Mouse (Mus musculus): ENCODE results near the gene Ccdc92. TPM values are rescaled to one million over a fixed set of nuclear protein-coding genes. Genes with fewer than 3 reads are reported as not detected.

Ccdc92 gene
- total and polyA plus RNA-seq, 3 experiments, result 7.6 to 467 (median 40.3) TPM

DNA sequence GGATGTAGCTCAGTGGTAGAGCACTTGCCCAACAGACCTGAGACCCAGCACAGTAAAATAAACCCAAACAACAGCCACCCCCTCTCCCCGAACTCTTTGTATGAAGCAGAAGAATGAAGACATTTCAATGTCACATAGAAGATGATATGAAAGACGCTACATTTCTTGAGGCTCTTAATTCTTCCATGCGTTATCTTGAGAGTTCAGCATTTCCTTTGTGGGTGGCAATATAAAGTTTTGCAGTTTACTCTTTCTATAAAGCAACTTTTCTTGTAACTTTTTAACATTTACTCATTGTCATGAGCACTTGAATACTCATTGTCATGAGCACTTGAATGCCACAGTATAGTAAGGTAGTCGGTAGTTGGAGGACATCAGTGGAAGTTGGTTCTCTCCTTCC lies 8.0 kb downstream of the Ccdc92 start:
- TF ChIP-seq NRF1 (IDR thresholded peaks at IDR 0.05; ENCODE audit: insufficient read depth, low read depth, low read length, poor library complexity, severe bottlenecking) (no peak), HCFC1 (IDR thresholded peaks at IDR 0.05; ENCODE audit: low read depth, low read length) (no peak), POLR2AphosphoS2 (IDR thresholded peaks at IDR 0.05; ENCODE audit: low read length) (no peak), ZC3H11A (IDR thresholded peaks at IDR 0.05; ENCODE audit: low read depth, low read length) (no peak), MYC (IDR thresholded peaks at IDR 0.05; ENCODE audit: low read depth, low read length) (no peak), TBP (IDR thresholded peaks at IDR 0.05; ENCODE audit: low read depth, low read length) (0 out of 2 replicates have a peak, but pooled peaks have one; percentile 3), CTCF (IDR thresholded peaks at IDR 0.05 in 2 of 3, conservative IDR thresholded peaks at IDR 0.05 in 1 of 3; ENCODE audit: control insufficient read depth in 1 of 3, insufficient read depth in 1 of 3, low read depth in 2 of 3, low read length in 3 of 3, poor library complexity in 1 of 3, severe bottlenecking in 1 of 3) (no peak), GATA1 (IDR thresholded peaks at IDR 0.05; ENCODE audit: low read depth, low read length) (peak; percentile 53), TAL1 (IDR thresholded peaks at IDR 0.05; ENCODE audit: low read length) (peak; percentile 55), RAD21 (IDR thresholded peaks at IDR 0.05; ENCODE audit: low read depth, low read length) (no peak), BHLHE40 (IDR thresholded peaks at IDR 0.05; ENCODE audit: borderline replicate concordance, low read depth, low read length) (no peak), CHD2 (IDR thresholded peaks at IDR 0.05; ENCODE audit: low read length) (no peak), NELFE (IDR thresholded peaks at IDR 0.05; ENCODE audit: low read depth, low read length) (no peak), TCF12 (IDR thresholded peaks at IDR 0.05; ENCODE audit: low read depth, low read length) (peak; percentile 63; the same call in 1 of the 2 replicates), EP300 (IDR thresholded peaks at IDR 0.05; ENCODE audit: low read depth in 1 of 2, low read length in 2 of 2) (peak; percentile 32 to 45; a peak in 2 of 4 replicates)
- Histone ChIP-seq H3K9ac (ENCODE audit: control insufficient read depth, low read depth, low read length, poor library complexity, severe bottlenecking) (no peak overlapping the region), H3K27ac (ENCODE audit: control insufficient read depth, low read depth, low read length) (peak overlapping the region; percentile 52), H3K9me3 (replicated peaks; ENCODE audit: insufficient read depth, low read length) (no peaks in the 10 kb centered on the region), H3K4me1 (ENCODE audit: control insufficient read depth in 1 of 2, insufficient read depth in 2 of 2, low read length in 2 of 2) (peaks cover 9 to 21% of the 10 kb centered on the region in 2 experiments), H3K79me2 (ENCODE audit: control insufficient read depth, insufficient read depth, low read length, poor library complexity) (no peaks in the 10 kb centered on the region), H3K36me3 (ENCODE audit: control insufficient read depth in 1 of 2, insufficient read depth in 2 of 2, low read length in 2 of 2) (peaks cover 2 to 18% of the 10 kb centered on the region in 2 experiments; a peak in 3 of 4 replicates), H3K4me3 (ENCODE audit: control insufficient read depth in 1 of 2, insufficient read depth in 1 of 2, low read depth in 2 of 2, low read length in 2 of 2) (peak overlapping the region in 1 of 2 experiments; percentile 33; a peak in 2 of 4 replicates), H3K27me3 (ENCODE audit: control insufficient read depth in 1 of 2, insufficient read depth in 2 of 2, low read length in 2 of 2) (no peaks in the 10 kb centered on the region)
- DNase-seq (ENCODE audit: low read depth, low spot score), result peak; percentile 39

DNA sequence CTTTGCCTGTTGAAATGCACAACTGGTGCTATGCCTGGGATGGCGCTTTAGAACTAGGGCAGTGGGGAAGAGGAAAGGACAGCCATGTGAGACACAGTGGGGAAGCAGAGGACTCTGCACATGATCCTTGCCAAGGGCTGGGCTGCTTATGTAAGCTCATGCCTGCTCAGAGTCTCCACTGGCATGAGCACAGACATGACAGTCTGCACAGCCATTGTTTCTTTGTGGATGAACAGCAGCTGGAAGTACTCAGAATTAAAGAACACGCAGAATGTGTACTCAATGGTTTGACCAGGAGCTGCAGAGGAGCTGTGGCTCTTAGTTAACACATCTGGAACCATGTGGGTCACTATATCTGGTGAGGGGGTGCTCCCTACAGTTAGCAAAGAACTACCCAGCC lies 9.1 kb downstream of the Ccdc92 start:
- Histone ChIP-seq H3K9me3 (replicated peaks; ENCODE audit: insufficient read depth, low read length) (no peaks in the 10 kb centered on the region), H3K27me3 (ENCODE audit: control insufficient read depth in 1 of 2, insufficient read depth in 2 of 2, low read length in 2 of 2) (no peaks in the 10 kb centered on the region), H3K27ac (ENCODE audit: control insufficient read depth, low read depth, low read length) (no peak overlapping the region), H3K9ac (ENCODE audit: control insufficient read depth, low read depth, low read length, poor library complexity, severe bottlenecking) (no peak overlapping the region), H3K79me2 (ENCODE audit: control insufficient read depth, insufficient read depth, low read length, poor library complexity) (no peaks in the 10 kb centered on the region), H3K36me3 (ENCODE audit: control insufficient read depth in 1 of 2, insufficient read depth in 2 of 2, low read length in 2 of 2) (peaks cover 2 to 26% of the 10 kb centered on the region in 2 experiments; a peak in 3 of 4 replicates), H3K4me1 (ENCODE audit: control insufficient read depth in 1 of 2, insufficient read depth in 2 of 2, low read length in 2 of 2) (peaks cover 11 to 28% of the 10 kb centered on the region in 2 experiments), H3K4me3 (ENCODE audit: control insufficient read depth in 1 of 2, insufficient read depth in 1 of 2, low read depth in 2 of 2, low read length in 2 of 2) (no peak overlapping the region)
- TF ChIP-seq ELF1 (IDR thresholded peaks at IDR 0.05; ENCODE audit: low read depth, low read length) (no peak), BHLHE40 (IDR thresholded peaks at IDR 0.05; ENCODE audit: borderline replicate concordance, low read depth, low read length) (no peak)
- no peak for DNase-seq (ENCODE audit: low read depth, low spot score)
